Mouse (Mus musculus) limb, embryonic 15.5 days (tissue): ENCODE results near the gene Cdsn. TPM values are rescaled to one million over a fixed set of nuclear protein-coding genes. Genes with fewer than 3 reads are reported as not detected.
A peak's percentile ranks its signal among the peaks of the same experiment; 100 is the strongest.

Source experiments
- ATAC-seq: fragments of 200-750 bp; cut with Nextera tagmentation; 2 replicates; pipeline ENCODE4 v1.8.0; 2017; ENCODE audit warnings: low read depth, moderate TSS enrichment; ENCODE audit not compliant: insufficient number of reproducible peaks, low FRiP score, low TSS enrichment
- H3K27ac ChIP-seq: fragments of 300-500 bp; sonication (generic); 2 replicates; pipeline ENCODE4 v1.5.1; 2015; ENCODE audit warnings: moderate library complexity, mild to moderate bottlenecking, inconsistent platforms
- H3K27me3 ChIP-seq: fragments of 300-500 bp; sonication (generic); 2 replicates; pipeline ENCODE4 v1.6.1; 2015; ENCODE audit warnings: inconsistent platforms
- H3K36me3 ChIP-seq: fragments of 300-500 bp; sonication (generic); 2 replicates; pipeline ENCODE4 v1.6.1; 2015; ENCODE audit warnings: inconsistent platforms
- H3K4me1 ChIP-seq: fragments of 300-500 bp; sonication (generic); 2 replicates; pipeline ENCODE4 v1.6.1; 2015; ENCODE audit warnings: inconsistent platforms
- H3K4me2 ChIP-seq: fragments of 300-500 bp; sonication (generic); 2 replicates; pipeline ENCODE4 v1.6.1; 2015; ENCODE audit warnings: mild to moderate bottlenecking, inconsistent platforms
- H3K4me3 ChIP-seq: fragments of 300-500 bp; sonication (generic); 2 replicates; pipeline ENCODE4 v1.5.1; 2015; ENCODE audit warnings: mild to moderate bottlenecking, inconsistent platforms
- H3K9ac ChIP-seq: fragments of 300-500 bp; sonication (generic); 2 replicates; pipeline ENCODE4 v1.6.1; 2015; ENCODE audit warnings: inconsistent platforms
- H3K9me3 ChIP-seq: fragments of 300-500 bp; sonication (generic); 2 replicates; pipeline ENCODE4 v1.6.1; 2016; ENCODE audit warnings: inconsistent platforms
- WGBS: fragments of 180-500 bp; shearing (Covaris S2); methylation state at CpG from one replicate; pipeline ENCODE4 v1.1.7; 2015; 5-methylcytosine and 5-hydroxymethylcytosine counted together
- polyA plus RNA-seq: library from polyadenylated mRNA; unstranded; fragments of >200 nt; fragmentation: Nextera tagmentation; extraction: Ambion mirVana; gene quantifications from 2 replicates; pipeline ENCODE4 v1.2.1, GENCODE M21; 2015

Gene Cdsn
- polyA plus RNA-seq, 1 experiment from 2014 or later: 2.0 TPM

DNA sequence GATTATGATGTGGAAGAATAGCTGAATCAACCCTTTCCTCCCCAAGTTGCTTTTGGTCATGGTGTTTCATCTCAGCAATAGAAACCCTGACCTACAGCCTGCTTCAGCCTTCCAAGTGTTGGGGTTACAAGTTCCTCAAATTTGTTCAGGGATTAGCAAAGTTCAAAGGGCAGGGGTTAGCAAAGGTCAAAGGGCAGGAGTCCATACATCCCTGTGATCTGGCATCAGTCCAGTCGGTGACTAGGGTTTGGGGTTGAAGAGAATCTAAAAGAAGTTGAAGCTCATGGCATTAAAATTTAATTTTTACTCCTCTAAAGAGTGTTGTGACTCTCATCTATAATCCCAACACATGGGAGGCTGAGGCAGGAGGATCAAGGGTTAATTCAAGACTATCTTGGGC, 13.5 kb upstream of the Cdsn start:
- WGBS: 71% methylated on average over 1 of the region's 1 CpGs
- no peaks in the 10 kb centered on the region for H3K36me3 ChIP-seq
- no peak for ATAC-seq
- H3K4me3 ChIP-seq: no peak overlapping the region
- 0 out of 2 replicates have a peak, but pooled peaks cover 5% of the 10 kb centered on the region for H3K4me1 ChIP-seq
- no peak overlapping the region for H3K4me2 ChIP-seq
- H3K27me3 ChIP-seq: no peaks in the 10 kb centered on the region
- H3K27ac ChIP-seq: no peak overlapping the region
- H3K9ac ChIP-seq: no peak overlapping the region
- no peaks in the 10 kb centered on the region for H3K9me3 ChIP-seq

GRCm38 (mm10) chr17:35539540-35539939, 12.4 kb upstream of the Cdsn start:
- no peak overlapping the region for H3K9ac ChIP-seq
- no peaks in the 10 kb centered on the region for H3K4me1 ChIP-seq
- no peak for ATAC-seq
- no peak overlapping the region for H3K27ac ChIP-seq
- 44% methylated on average over 10 of the region's 10 CpGs for WGBS
- no peaks in the 10 kb centered on the region for H3K36me3 ChIP-seq
- H3K27me3 ChIP-seq: no peaks in the 10 kb centered on the region
- H3K4me3 ChIP-seq: no peak overlapping the region
- no peak overlapping the region for H3K4me2 ChIP-seq
- no peaks in the 10 kb centered on the region for H3K9me3 ChIP-seq

- 83% methylated on average over 15 of the region's 15 CpGs for WGBS
- Histone ChIP-seq H3K4me3 (no peak overlapping the region), H3K4me1 (no peaks in the 10 kb centered on the region; the same call in 1 of the 2 replicates), H3K9ac (no peak overlapping the region), H3K4me2 (no peak overlapping the region), H3K27ac (no peak overlapping the region), H3K36me3 (no peaks in the 10 kb centered on the region), H3K27me3 (no peaks in the 10 kb centered on the region), H3K9me3 (no peaks in the 10 kb centered on the region)
- no peak for ATAC-seq
Observed at GRCm38 (mm10) chr17:35542761-35543411, 9.0 kb upstream of the Cdsn start.

- no peak for ATAC-seq
- H3K27me3 ChIP-seq: no peaks in the 10 kb centered on the region
- no peak overlapping the region for H3K4me3 ChIP-seq
- H3K9me3 ChIP-seq: no peaks in the 10 kb centered on the region
- H3K4me2 ChIP-seq: no peak overlapping the region
- WGBS: 56% methylated on average over 14 of the region's 14 CpGs
- no peaks in the 10 kb centered on the region; the same call in 1 of the 2 replicates for H3K4me1 ChIP-seq
- H3K9ac ChIP-seq: no peak overlapping the region
- no peaks in the 10 kb centered on the region for H3K36me3 ChIP-seq
- no peak overlapping the region for H3K27ac ChIP-seq
Observed at GRCm38 (mm10) chr17:35543412-35543861, 8.5 kb upstream of the Cdsn start.

DNA sequence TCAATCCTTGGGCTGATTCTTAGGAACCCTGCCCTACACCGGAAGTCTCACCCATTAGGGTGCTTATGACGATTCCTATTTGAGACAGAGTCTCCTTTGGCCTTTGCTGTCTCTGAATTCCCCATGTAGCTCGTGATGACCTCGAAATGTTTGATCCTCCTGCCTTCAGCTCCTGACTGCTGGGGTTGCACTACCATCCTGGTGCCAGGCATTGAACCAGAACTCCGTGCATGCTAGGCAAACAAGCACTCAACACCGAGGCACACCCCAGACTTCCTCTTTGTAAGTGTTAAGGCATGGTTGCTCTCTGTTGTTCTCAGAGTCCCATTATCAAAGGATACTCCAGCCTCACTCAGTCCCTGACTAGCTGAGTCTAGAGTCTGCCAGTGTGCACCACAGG, 7.9 kb upstream of the Cdsn start:
- no peak overlapping the region for H3K4me3 ChIP-seq
- H3K4me2 ChIP-seq: no peak overlapping the region
- no peaks in the 10 kb centered on the region; the same call in 1 of the 2 replicates for H3K4me1 ChIP-seq
- H3K9ac ChIP-seq: no peak overlapping the region
- ATAC-seq: no peak
- no peaks in the 10 kb centered on the region for H3K27me3 ChIP-seq
- no peak overlapping the region for H3K27ac ChIP-seq
- WGBS: 84% methylated on average over 6 of the region's 6 CpGs
- no peaks in the 10 kb centered on the region for H3K36me3 ChIP-seq
- H3K9me3 ChIP-seq: no peaks in the 10 kb centered on the region

GRCm38 (mm10) chr17:35544680-35545079, 7.2 kb upstream of the Cdsn start:
- 35% methylated on average over 6 of the region's 6 CpGs for WGBS
- H3K27ac ChIP-seq: no peak overlapping the region
- H3K4me2 ChIP-seq: no peak overlapping the region
- no peaks in the 10 kb centered on the region for H3K9me3 ChIP-seq
- H3K9ac ChIP-seq: no peak overlapping the region
- H3K4me3 ChIP-seq: no peak overlapping the region
- H3K36me3 ChIP-seq: no peaks in the 10 kb centered on the region
- H3K4me1 ChIP-seq: peaks cover 4% of the 10 kb centered on the region
- no peaks in the 10 kb centered on the region for H3K27me3 ChIP-seq
- ATAC-seq: no peak

DNA sequence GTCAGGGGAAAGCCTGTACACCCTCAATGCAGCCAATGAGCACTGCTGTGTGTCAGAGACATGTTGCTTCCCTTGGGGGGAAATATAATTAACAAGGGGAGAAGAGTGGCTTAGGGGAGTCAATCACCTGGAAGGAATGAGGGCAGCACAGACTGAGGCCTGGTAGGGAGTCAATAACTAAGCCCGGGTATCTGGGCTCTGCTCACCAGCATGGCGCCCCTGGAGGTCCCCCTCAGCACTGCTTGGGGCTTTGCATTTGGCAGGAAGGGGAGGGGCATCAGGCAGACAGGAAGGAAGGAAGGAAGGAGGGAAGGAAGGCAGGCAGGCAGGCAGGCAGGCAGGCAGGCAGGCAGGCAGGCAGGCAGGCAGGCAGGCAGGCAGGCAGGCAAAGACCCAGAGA, 4.5 kb upstream of the Cdsn start:
- no peak overlapping the region for H3K27ac ChIP-seq
- peaks cover 6% of the 10 kb centered on the region for H3K4me1 ChIP-seq
- H3K36me3 ChIP-seq: no peaks in the 10 kb centered on the region
- no peaks in the 10 kb centered on the region for H3K27me3 ChIP-seq
- no peak for ATAC-seq
- H3K4me3 ChIP-seq: no peak overlapping the region
- no peak overlapping the region for H3K9ac ChIP-seq
- no peak overlapping the region for H3K4me2 ChIP-seq
- H3K9me3 ChIP-seq: no peaks in the 10 kb centered on the region
- 47% methylated on average over 2 of the region's 2 CpGs for WGBS

DNA sequence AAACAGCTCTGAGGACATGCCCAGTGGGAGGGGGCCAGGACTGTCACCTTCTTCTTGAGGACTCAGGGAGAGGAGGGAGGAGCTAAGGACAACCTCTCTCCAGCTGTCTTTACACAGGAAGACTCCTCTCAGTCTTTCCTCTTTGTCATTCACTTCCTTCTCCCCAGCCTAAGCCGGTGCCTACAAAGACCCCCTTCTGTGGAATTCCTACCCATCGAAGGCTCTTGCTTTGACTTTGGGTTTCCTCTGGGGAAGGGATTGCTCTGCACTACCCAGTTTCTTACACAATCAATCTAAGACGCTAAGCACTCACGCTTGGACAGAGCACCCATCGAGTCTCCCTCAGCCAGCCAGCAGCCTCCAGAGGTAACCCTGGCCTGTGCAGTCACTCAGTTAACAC, 3.3 kb upstream of the Cdsn start:
- Histone ChIP-seq H3K27ac (no peak overlapping the region), H3K36me3 (no peaks in the 10 kb centered on the region), H3K4me2 (no peak overlapping the region), H3K27me3 (no peaks in the 10 kb centered on the region), H3K4me1 (peaks cover 6% of the 10 kb centered on the region), H3K9me3 (no peaks in the 10 kb centered on the region), H3K9ac (no peak overlapping the region), H3K4me3 (no peak overlapping the region)
- WGBS: 31% methylated on average over 5 of the region's 5 CpGs
- ATAC-seq: no peak

- Histone ChIP-seq H3K27ac (peak overlapping the region; percentile 83), H3K27me3 (no peaks in the 10 kb centered on the region), H3K9me3 (no peaks in the 10 kb centered on the region), H3K9ac (no peak overlapping the region), H3K36me3 (no peaks in the 10 kb centered on the region), H3K4me3 (no peak overlapping the region), H3K4me1 (peaks cover 6% of the 10 kb centered on the region), H3K4me2 (peak overlapping the region; percentile 14; the same call in 1 of the 2 replicates)
- 39% methylated on average over 15 of the region's 15 CpGs for WGBS
- peak; percentile 27; the same call in 1 of the 2 replicates for ATAC-seq
Observed at GRCm38 (mm10) chr17:35549437-35550142, 2.3 kb upstream of the Cdsn start.

DNA sequence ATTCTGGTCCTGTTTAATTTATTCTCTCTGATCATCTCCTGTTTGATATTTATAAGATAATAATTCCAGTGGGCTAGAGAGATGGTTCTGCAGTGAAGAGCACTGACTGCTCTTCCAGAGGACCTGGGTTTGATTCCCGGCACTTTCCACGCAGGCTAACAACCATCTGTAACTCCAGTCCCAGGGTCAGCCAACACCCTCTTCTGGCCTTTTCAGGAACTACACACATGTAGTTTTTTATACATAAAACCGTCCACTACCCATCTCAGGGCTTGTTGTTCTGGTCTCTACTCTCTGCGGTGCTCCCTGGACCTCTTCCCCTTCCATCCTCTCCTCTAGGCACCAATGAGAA, 1.8 kb upstream of the Cdsn start:
- Histone ChIP-seq H3K27ac (peak overlapping the region; percentile 83), H3K4me3 (no peak overlapping the region), H3K36me3 (no peaks in the 10 kb centered on the region), H3K9me3 (no peaks in the 10 kb centered on the region), H3K9ac (no peak overlapping the region), H3K4me2 (no peak overlapping the region), H3K4me1 (peaks cover 6% of the 10 kb centered on the region), H3K27me3 (no peaks in the 10 kb centered on the region)
- 92% methylated on average over 4 of the region's 4 CpGs for WGBS
- ATAC-seq: no peak

DNA sequence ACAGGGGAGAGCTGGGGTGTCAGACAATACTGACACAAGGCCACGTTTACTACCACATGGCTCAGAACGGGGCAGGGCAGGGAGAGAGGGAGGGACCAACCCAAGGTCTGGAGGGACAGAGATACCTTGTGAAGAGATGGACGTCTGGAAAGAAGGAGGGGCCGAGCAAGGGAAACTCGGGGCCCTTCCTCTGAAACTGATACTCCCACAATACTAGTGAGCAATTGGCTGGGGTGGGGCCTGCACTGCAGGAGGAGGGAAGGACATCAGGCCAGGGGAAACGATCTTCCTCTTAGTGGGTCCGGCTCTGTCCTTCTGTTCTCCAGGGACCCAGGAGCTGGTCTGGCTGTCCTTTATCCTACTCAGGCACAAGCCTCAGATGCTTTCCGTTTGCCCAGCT, 1.1 kb upstream of the Cdsn start:
- H3K4me1 ChIP-seq: peaks cover 6% of the 10 kb centered on the region
- no peaks in the 10 kb centered on the region for H3K27me3 ChIP-seq
- H3K9ac ChIP-seq: no peak overlapping the region
- H3K36me3 ChIP-seq: no peaks in the 10 kb centered on the region
- no peak for ATAC-seq
- WGBS: 48% methylated on average over 8 of the region's 8 CpGs
- H3K27ac ChIP-seq: no peak overlapping the region
- no peaks in the 10 kb centered on the region for H3K9me3 ChIP-seq
- H3K4me2 ChIP-seq: no peak overlapping the region
- no peak overlapping the region for H3K4me3 ChIP-seq

DNA sequence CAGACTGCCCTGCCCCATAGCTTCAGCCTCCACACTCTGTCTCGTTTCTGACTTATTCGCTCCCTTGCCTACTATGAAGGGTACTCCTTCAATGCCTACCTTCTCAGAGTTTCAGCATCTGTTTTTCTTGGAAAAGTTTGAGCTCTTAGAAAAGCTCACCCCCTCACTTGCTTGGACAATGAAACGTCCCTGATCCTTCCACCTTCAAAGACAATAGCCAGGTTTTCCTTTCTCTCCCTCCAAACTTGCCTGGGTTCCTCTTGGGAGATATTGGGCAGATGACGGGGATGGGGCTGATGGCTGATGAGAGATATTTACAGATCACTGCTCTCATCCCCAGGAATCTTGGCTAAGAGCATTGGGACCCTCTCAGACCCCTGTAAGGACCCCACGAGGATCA, 2.4 kb downstream of the Cdsn start:
- H3K27me3 ChIP-seq: no peaks in the 10 kb centered on the region

More for the DNA sequence above, 2.4 kb downstream of the Cdsn start:
- WGBS: 75% methylated on average over 5 of the region's 5 CpGs
- no peak overlapping the region for H3K4me3 ChIP-seq
- H3K9ac ChIP-seq: no peak overlapping the region
- no peak overlapping the region for H3K27ac ChIP-seq
- no peaks in the 10 kb centered on the region for H3K36me3 ChIP-seq
- no peak overlapping the region for H3K4me2 ChIP-seq
- ATAC-seq: no peak
- peaks cover 6% of the 10 kb centered on the region for H3K4me1 ChIP-seq
- no peaks in the 10 kb centered on the region for H3K9me3 ChIP-seq
